Mouse (Mus musculus) spleen, postnatal 0 days (tissue): ENCODE data around the gene Ildr1. TPM values are rescaled to one million over a fixed set of nuclear protein-coding genes. Genes with fewer than 3 reads are reported as not detected.

Experiments
- polyA plus RNA-seq: library from polyadenylated mRNA; unstranded; fragments of >200 nt; fragmentation: Nextera tagmentation; extraction: Ambion mirVana; gene quantifications from 2 replicates; pipeline ENCODE4 v1.2.1, GENCODE M21; 2015

Ildr1 gene
- polyA plus RNA-seq = 0.14 and 0.25 TPM in 2 replicates

GRCm38 (mm10) chr16:36693818-36694413 lies at the start of gene Ildr1:
TSS of gene Ildr1 (plus strand) at chr16:36693978.

GRCm38 (mm10) chr16:36665782-36666181 lies 28.0 kb upstream of the Ildr1 start, which contains the start of gene Cd86:
TSS of gene Cd86 (minus strand) at chr16:36666081.

Other genes starting within 250 kb of the Ildr1 start
- gene Stfa3, start 238.6 kb upstream of the Ildr1 start, polyA plus RNA-seq = 471 and 625 TPM in 2 replicates
- not detected in 2 replicates for gene Casr, start 131.8 kb upstream of the Ildr1 start, polyA plus RNA-seq
- gene Cd86, start 27.9 kb upstream of the Ildr1 start, polyA plus RNA-seq = 6.7 and 8.8 TPM in 2 replicates
- gene Slc15a2, start 91.0 kb downstream of the Ildr1 start, polyA plus RNA-seq = 0.25 and 6.1 TPM in 2 replicates
- gene Iqcb1, start 134.4 kb downstream of the Ildr1 start, polyA plus RNA-seq = 9.8 and 10.5 TPM in 2 replicates
- gene Eaf2, start 181.0 kb downstream of the Ildr1 start, polyA plus RNA-seq = 0.82 and 1.2 TPM in 2 replicates
- 48.0 and 61.6 TPM in 2 replicates for gene Golgb1, start 181.2 kb downstream of the Ildr1 start, polyA plus RNA-seq
- gene Hcls1, start 241.0 kb downstream of the Ildr1 start, polyA plus RNA-seq = 34.7 and 48.3 TPM in 2 replicates